8 mouse cellular contexts compared by ENCODE assay signal in genomic region chr13:20090133-20090710, GRCm38 (mm10). TPM values are rescaled to one million over a fixed set of nuclear protein-coding genes. Genes with fewer than 3 reads are reported as not detected.
DNase-seq lines count a peak whose midpoint lies in the region; ATAC-seq and TF ChIP-seq lines count a peak whose summit lies in the region.

Elmo1 (plus strand) TSS chr13:20090596.

- H3K4me2 ChIP-seq in forebrain, embryonic 14.5 days (ENCODE audit: low read length): peak within 1 kb of the TSS; percentile 99
- peak within 1 kb of the TSS; percentile 98 for H3K4me2 ChIP-seq in heart, embryonic 16.5 days (ENCODE audit: low read depth, low read length)
- H3K4me2 ChIP-seq in liver, embryonic 13.5 days: peak within 1 kb of the TSS; percentile 73
- peak within 1 kb of the TSS; percentile 96 for H3K4me2 ChIP-seq in stomach, postnatal 0 days (replicated peaks; ENCODE audit: low read depth)

- peak; percentile 74 for ATAC-seq in forebrain, embryonic 14.5 days
- ATAC-seq in heart, embryonic 16.5 days (replicated peaks; ENCODE audit: extremely low read depth, insufficient read depth, low FRiP score): peak; percentile 70
- ATAC-seq in liver, embryonic 13.5 days (ENCODE audit: low read depth): peak; percentile 36
- ATAC-seq in stomach, postnatal 0 days (ENCODE audit: low FRiP score, low TSS enrichment): peak; percentile 82

- no peak for TF ChIP-seq EP300 in stomach, postnatal 0 days (optimal IDR thresholded peaks at IDR 0.05)

- H3K9ac ChIP-seq in forebrain, embryonic 14.5 days (ENCODE audit: low read length): peak within 1 kb of the TSS; percentile 71
- H3K9ac ChIP-seq in heart, embryonic 16.5 days (ENCODE audit: low read length): peak within 1 kb of the TSS; percentile 82
- H3K9ac ChIP-seq in liver, embryonic 13.5 days: peak within 1 kb of the TSS; percentile 67
- peak within 1 kb of the TSS; percentile 81 for H3K9ac ChIP-seq in stomach, postnatal 0 days (ENCODE audit: low read length)

- DNase-seq in CD8-positive naive resting alpha-beta T cell, adult 2 months (ENCODE audit: low read depth in 2 of 2, low spot score in 2 of 2): peak; percentile 73 to 77
- peak; percentile 28 for DNase-seq in cerebellum, adult 11-12 months
- DNase-seq in forebrain, embryonic 14.5 days (ENCODE audit: low spot score): peak; percentile 79
- peak; percentile 80 for DNase-seq in kidney, postnatal 14 days
- peak; percentile 17 for DNase-seq in liver, embryonic 13.5 days
- peak; percentile 85 for DNase-seq in naive thymus-derived CD4-positive, alpha-beta T cell, adult 2 months (ENCODE audit: low read depth)
- peak; percentile 81 for DNase-seq in stomach, postnatal 0 days (ENCODE audit: low spot score)

- H3K36me3 ChIP-seq in forebrain, embryonic 14.5 days (ENCODE audit: control insufficient read depth, insufficient read depth, low read length): no peaks in the 10 kb centered on the region
- no peaks in the 10 kb centered on the region for H3K36me3 ChIP-seq in heart, embryonic 16.5 days (ENCODE audit: control insufficient read depth, insufficient read depth)
- H3K36me3 ChIP-seq in liver, embryonic 13.5 days: no peaks in the 10 kb centered on the region
- H3K36me3 ChIP-seq in stomach, postnatal 0 days (ENCODE audit: control insufficient read depth, insufficient read depth, low read length): no peaks in the 10 kb centered on the region

- no peaks in the 10 kb centered on the region for H3K9me3 ChIP-seq in forebrain, embryonic 14.5 days (replicated peaks; ENCODE audit: control insufficient read depth, low read length)
- H3K9me3 ChIP-seq in heart, embryonic 16.5 days (replicated peaks; ENCODE audit: control insufficient read depth, low read length): 0 out of 2 replicates have a peak, but pooled peaks cover 2% of the 10 kb centered on the region
- no peaks in the 10 kb centered on the region for H3K9me3 ChIP-seq in liver, embryonic 13.5 days (replicated peaks)
- no peaks in the 10 kb centered on the region for H3K9me3 ChIP-seq in stomach, postnatal 0 days (ENCODE audit: control insufficient read depth, low read length)

- under 1% methylated on average over 47 of the region's 49 CpGs for WGBS in forebrain, embryonic 14.5 days
- under 1% methylated on average over 49 of the region's 49 CpGs for WGBS in heart, embryonic 16.5 days
- under 1% methylated on average over 48 of the region's 49 CpGs for WGBS in liver, embryonic 13.5 days (ENCODE audit: insufficient replicate concordance)
- WGBS in stomach, postnatal 0 days: under 1% methylated on average over 46 of the region's 49 CpGs

- peak; percentile 77 for TF ChIP-seq CTCF in stomach, postnatal 0 days (IDR thresholded peaks at IDR 0.05; ENCODE audit: low read depth)

- H3K4me1 ChIP-seq in forebrain, embryonic 14.5 days (ENCODE audit: control insufficient read depth, insufficient read depth, low read length): no peaks in the 10 kb centered on the region
- H3K4me1 ChIP-seq in heart, embryonic 16.5 days (ENCODE audit: control insufficient read depth, insufficient read depth, low read length): peaks cover 11% of the 10 kb centered on the region
- H3K4me1 ChIP-seq in liver, embryonic 13.5 days (replicated peaks): peaks cover 8% of the 10 kb centered on the region
- no peaks in the 10 kb centered on the region for H3K4me1 ChIP-seq in stomach, postnatal 0 days (replicated peaks; ENCODE audit: control insufficient read depth, insufficient read depth)

- peak within 1 kb of the TSS; percentile 21; the same call in 1 of the 2 replicates for H3K27ac ChIP-seq in forebrain, embryonic 14.5 days (ENCODE audit: low read depth, low read length)
- H3K27ac ChIP-seq in heart, embryonic 16.5 days (ENCODE audit: low read length): peak within 1 kb of the TSS; percentile 81
- H3K27ac ChIP-seq in liver, embryonic 13.5 days: peak within 1 kb of the TSS; percentile 54
- peak within 1 kb of the TSS; percentile 86 for H3K27ac ChIP-seq in stomach, postnatal 0 days (replicated peaks)

- H3K4me3 ChIP-seq in forebrain, embryonic 14.5 days (ENCODE audit: low read depth, low read length): peak within 1 kb of the TSS; percentile 71
- peak within 1 kb of the TSS; percentile 73 for H3K4me3 ChIP-seq in heart, embryonic 16.5 days (ENCODE audit: low read length)
- peak within 1 kb of the TSS; percentile 64 for H3K4me3 ChIP-seq in liver, embryonic 13.5 days (replicated peaks)
- H3K4me3 ChIP-seq in stomach, postnatal 0 days (ENCODE audit: low read depth, low read length): peak within 1 kb of the TSS; percentile 82

- peaks cover 11% of the 10 kb centered on the region for H3K27me3 ChIP-seq in forebrain, embryonic 14.5 days (replicated peaks; ENCODE audit: control insufficient read depth, insufficient read depth, low read length)
- H3K27me3 ChIP-seq in heart, embryonic 16.5 days (ENCODE audit: control insufficient read depth, insufficient read depth, low read length): no peaks in the 10 kb centered on the region
- H3K27me3 ChIP-seq in liver, embryonic 13.5 days: peaks cover 65% of the 10 kb centered on the region
- H3K27me3 ChIP-seq in stomach, postnatal 0 days (ENCODE audit: control insufficient read depth, insufficient read depth, low read length): no peaks in the 10 kb centered on the region

RNA-seq across cellular contexts. Expression of gene Elmo1, which starts in this region (rescaled TPM):
- 22.6 and 27.8 TPM in 2 replicates for polyA plus RNA-seq in forebrain, embryonic 14.5 days (2014; fragmentation: Nextera tagmentation; extraction: Ambion mirVana)
- 17.2 and 17.7 TPM in 2 replicates for polyA plus RNA-seq in heart, embryonic 16.5 days (2015; fragmentation: Nextera tagmentation; extraction: Ambion mirVana)
- 3.1 and 4.1 TPM in 2 replicates for polyA plus RNA-seq in liver, embryonic 13.5 days (2015; fragmentation: Nextera tagmentation; extraction: Ambion mirVana)
- 4.9 and 5.0 TPM in 2 replicates for polyA plus RNA-seq in stomach, postnatal 0 days (2015; fragmentation: Nextera tagmentation; extraction: Ambion mirVana)

Comparison
In these comparisons a context has a peak if more than half of its experiments do, and no peak if none do; other contexts are left out.
1. Peak in every context shown above with its lines: DNase-seq, ATAC-seq, H3K4me3 ChIP-seq and H3K27ac ChIP-seq.
2. DNase-seq: peak in every context shown above with its lines; median percentile 85 in naive thymus-derived CD4-positive, alpha-beta T cell, adult 2 months; 81 in stomach, postnatal 0 days; 80 in kidney, postnatal 14 days; 79 in forebrain, embryonic 14.5 days; 75 in CD8-positive naive resting alpha-beta T cell, adult 2 months; 28 in cerebellum, adult 11-12 months; 17 in liver, embryonic 13.5 days.
3. H3K27ac ChIP-seq: peak in every context shown above with its lines; median percentile 86 in stomach, postnatal 0 days; 81 in heart, embryonic 16.5 days; 54 in liver, embryonic 13.5 days; 21 in forebrain, embryonic 14.5 days.